Comparison of ENCODE assay signal across 24 mouse cellular contexts in the genomic region with DNA sequence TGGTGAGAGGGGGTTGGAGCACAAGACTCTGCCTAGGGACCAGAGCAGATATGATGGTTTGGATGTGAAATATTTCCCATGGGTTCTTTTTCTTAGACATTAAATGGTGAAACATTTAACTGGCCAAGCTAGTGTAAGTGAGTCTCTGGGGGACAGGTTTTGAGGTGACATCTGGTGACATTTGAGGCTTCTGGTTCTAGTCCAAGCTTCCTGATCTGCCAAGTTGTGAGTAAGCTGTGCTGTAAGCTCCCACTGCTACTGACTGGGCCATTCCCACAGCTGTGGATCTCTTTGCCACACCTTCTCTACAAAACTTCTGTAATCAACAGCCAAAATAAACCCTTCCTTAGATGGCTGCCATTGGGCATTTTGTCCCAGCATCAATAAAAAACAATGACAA.
"Had no signal": no experiment of that assay in that cellular context is flagged by ENCODE, and none has a peak within 500 bp of the region (broad histone marks: within the 10 kb centered on the region; RNA-seq: fewer than 3 reads in every experiment).

No protein-coding gene starts in this region.

- H3K9me3 ChIP-seq: limb, embryonic 13.5 days; liver, embryonic 12.5 days; liver, embryonic 15.5 days; lung, embryonic 15.5 days; midbrain, embryonic 10.5 days; midbrain, embryonic 15.5 days; neural tube, embryonic 12.5 days; neural tube, embryonic 15.5 days had no signal

- H3K4me2 ChIP-seq: limb, embryonic 13.5 days; liver, embryonic 12.5 days; liver, embryonic 15.5 days; lung, embryonic 15.5 days; midbrain, embryonic 15.5 days; neural tube, embryonic 12.5 days; neural tube, embryonic 15.5 days had no signal

- ATAC-seq: liver, embryonic 12.5 days; midbrain, embryonic 15.5 days had no signal

- H3K36me3 ChIP-seq: limb, embryonic 13.5 days; liver, embryonic 12.5 days; liver, embryonic 15.5 days; lung, embryonic 15.5 days; midbrain, embryonic 10.5 days; midbrain, embryonic 15.5 days; neural tube, embryonic 12.5 days; neural tube, embryonic 15.5 days had no signal

- H3K9ac ChIP-seq: limb, embryonic 13.5 days; liver, embryonic 12.5 days; liver, embryonic 15.5 days; lung, embryonic 15.5 days; midbrain, embryonic 15.5 days; neural tube, embryonic 12.5 days; neural tube, embryonic 15.5 days had no signal

- H3K4me1 ChIP-seq: liver, embryonic 12.5 days; liver, embryonic 15.5 days; lung, embryonic 15.5 days; megakaryocyte, embryonic 14.5 days; midbrain, embryonic 10.5 days; midbrain, embryonic 15.5 days had no signal

- H3K27me3 ChIP-seq: limb, embryonic 13.5 days; liver, embryonic 12.5 days; liver, embryonic 15.5 days; lung, embryonic 15.5 days; megakaryocyte, embryonic 14.5 days; midbrain, embryonic 15.5 days; neural tube, embryonic 12.5 days; neural tube, embryonic 15.5 days had no signal

- DNase-seq: kidney, postnatal 10 days; kidney, postnatal 36 days; layer of hippocampus, postnatal 36 days; liver; lung, adult 18-20 months; lung, postnatal 10 days; lung, postnatal 36 days; right cerebral cortex, adult 18-20 months; right cerebral cortex, postnatal 14 days; right cerebral cortex, postnatal 4 days; thymus, adult 2 months; thymus, postnatal 14 days; thymus, postnatal 4 days had no signal

- H3K27ac ChIP-seq: left cerebral cortex, adult 2 months; limb, embryonic 13.5 days; liver, embryonic 12.5 days; liver, embryonic 15.5 days; lung, embryonic 15.5 days; midbrain, embryonic 10.5 days; midbrain, embryonic 15.5 days; neural tube, embryonic 12.5 days; neural tube, embryonic 15.5 days; stomach, postnatal 0 days had no signal

- H3K4me3 ChIP-seq: left cerebral cortex, adult 2 months; limb, embryonic 13.5 days; liver, embryonic 12.5 days; liver, embryonic 15.5 days; lung, embryonic 15.5 days; megakaryocyte, embryonic 14.5 days; midbrain, embryonic 10.5 days; midbrain, embryonic 15.5 days; neural tube, embryonic 12.5 days; neural tube, embryonic 15.5 days had no signal
